Mouse (Mus musculus) forebrain, embryonic 13.5 days (tissue): Measurements from ENCODE around the gene Cplx1. TPM values are rescaled to one million over a fixed set of nuclear protein-coding genes. Genes with fewer than 3 reads are reported as not detected.

Source experiments
- ATAC-seq: fragments of 200-750 bp; cut with Nextera tagmentation; 2 replicates; pipeline ENCODE4 v1.8.0; 2017
- H3K27ac ChIP-seq: fragments of 300-500 bp; sonication (generic); 2 replicates; pipeline ENCODE4 v1.5.1; 2015; ENCODE audit warnings: inconsistent platforms, mild to moderate bottlenecking, moderate library complexity
- H3K27me3 ChIP-seq: fragments of 300-500 bp; sonication (generic); 2 replicates; pipeline ENCODE4 v1.6.1; 2015; ENCODE audit warnings: mild to moderate bottlenecking, inconsistent platforms
- H3K36me3 ChIP-seq: fragments of 300-500 bp; sonication (generic); 2 replicates; pipeline ENCODE4 v1.6.1; 2015; ENCODE audit warnings: mild to moderate bottlenecking, inconsistent platforms; ENCODE audit not compliant: poor library complexity, severe bottlenecking
- H3K4me1 ChIP-seq: fragments of 300-500 bp; sonication (generic); 2 replicates; pipeline ENCODE4 v1.6.1; 2015; ENCODE audit warnings: inconsistent platforms
- H3K4me2 ChIP-seq: fragments of 300-500 bp; sonication (generic); 2 replicates; pipeline ENCODE4 v1.6.1; 2015; ENCODE audit warnings: inconsistent platforms, mild to moderate bottlenecking, moderate library complexity
- H3K4me3 ChIP-seq: fragments of 300-500 bp; sonication (generic); 2 replicates; pipeline ENCODE4 v1.5.1; 2015; ENCODE audit warnings: mild to moderate bottlenecking, inconsistent platforms
- H3K9ac ChIP-seq: fragments of 300-500 bp; sonication (generic); 2 replicates; pipeline ENCODE4 v1.6.1; 2015; ENCODE audit warnings: mild to moderate bottlenecking, inconsistent platforms
- H3K9me3 ChIP-seq: fragments of 300-500 bp; sonication (generic); replicated peaks from 2 replicates; pipeline ENCODE4 v1.6.1; 2016; ENCODE audit warnings: inconsistent platforms
- WGBS: fragments of 180-500 bp; shearing (Covaris S2); methylation state at CpG from one replicate; pipeline ENCODE4 v1.1.7; 2015; 5-methylcytosine and 5-hydroxymethylcytosine counted together
- polyA plus RNA-seq: library from polyadenylated mRNA; unstranded; fragments of >200 nt; fragmentation: Nextera tagmentation; extraction: Ambion mirVana; gene quantifications from 2 replicates; pipeline ENCODE4 v1.2.1, GENCODE M21; 2015

The Cplx1 gene
- polyA plus RNA-seq, result 31.4 and 33.8 TPM in 2 replicates

DNA sequence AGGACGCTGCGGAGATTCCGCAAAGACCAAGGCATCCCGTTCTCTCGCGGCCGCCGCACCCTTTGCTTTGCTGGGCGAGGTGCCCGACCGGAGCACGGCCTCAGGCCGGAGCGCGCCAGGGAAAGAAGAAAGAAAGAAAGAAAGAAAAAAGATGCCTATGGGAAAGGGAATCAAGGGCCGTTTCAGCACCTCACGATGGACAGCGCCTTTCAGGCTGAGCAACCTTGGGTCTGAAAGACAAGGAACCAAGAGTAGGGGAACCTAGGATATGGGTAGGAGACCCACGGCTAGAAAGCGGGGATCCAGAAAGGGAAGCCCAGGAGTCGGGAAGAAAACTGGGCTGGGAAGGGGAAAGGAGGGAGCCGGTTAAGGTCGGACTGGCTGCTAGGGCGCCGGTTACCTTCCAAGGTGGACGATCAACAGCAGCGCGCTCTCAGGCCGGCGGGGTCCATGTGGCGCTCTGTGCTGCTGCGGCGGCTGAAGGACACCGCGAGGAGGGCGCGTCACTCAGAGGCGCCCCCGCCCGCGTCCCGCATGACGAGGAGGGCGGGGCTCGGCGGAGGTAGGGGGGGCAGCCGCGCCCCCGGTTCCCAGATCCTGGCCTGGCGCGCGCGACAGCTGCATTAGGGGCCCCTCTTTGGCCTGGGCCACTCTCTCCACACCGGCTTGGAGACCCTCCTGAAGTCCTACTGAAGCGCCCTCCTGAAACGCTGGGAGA, at the start of gene Cplx1:
Cplx1 (minus strand) TSS at position 536 of the 718 bp plus-strand sequence.
- Histone ChIP-seq H3K4me1 (peaks cover 15% of the 10 kb centered on the region), H3K9ac (peak within 1 kb of the TSS; percentile 68), H3K4me2 (peak within 1 kb of the TSS; percentile 84), H3K27me3 (peaks cover 45% of the 10 kb centered on the region), H3K9me3 (no peaks in the 10 kb centered on the region), H3K36me3 (no peaks in the 10 kb centered on the region), H3K27ac (no peak within 1 kb of the TSS), H3K4me3 (peak within 1 kb of the TSS; percentile 53)
- ATAC-seq, result peak; percentile 90
- under 1% methylated on average over 56 of the region's 56 CpGs for WGBS

DNA sequence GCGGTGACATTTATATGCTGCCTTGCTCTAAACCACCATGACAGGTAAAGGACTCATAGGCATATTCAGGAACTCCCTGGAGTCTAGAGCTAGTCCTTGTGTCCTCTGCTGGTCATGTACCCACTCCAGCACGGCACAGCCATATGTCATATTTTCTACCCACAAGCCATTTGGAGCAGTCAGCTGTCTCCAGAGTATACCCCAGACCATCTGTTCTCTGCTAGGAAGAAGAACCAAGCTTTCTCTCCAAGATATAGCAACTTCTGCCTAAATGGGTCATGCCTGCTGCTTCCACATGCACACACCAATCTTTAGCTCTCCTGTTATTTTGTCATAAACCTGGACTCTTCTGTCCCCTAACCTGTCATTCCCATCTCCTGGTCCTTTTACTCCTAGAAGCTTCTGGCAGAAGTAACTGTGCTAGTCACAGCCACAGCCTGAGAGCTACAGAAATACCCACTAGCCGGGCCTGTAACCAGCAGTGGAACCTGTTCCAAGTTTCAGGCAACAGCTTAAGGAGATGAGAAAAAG, 31.6 kb upstream of the Cplx1 start:
- H3K36me3 ChIP-seq, result peaks cover 88% of the 10 kb centered on the region
- no peak overlapping the region for H3K9ac ChIP-seq
- H3K27me3 ChIP-seq, result no peaks in the 10 kb centered on the region
- no peak overlapping the region for H3K4me2 ChIP-seq
- no peak overlapping the region for H3K4me3 ChIP-seq
- no peak for ATAC-seq
- no peaks in the 10 kb centered on the region for H3K9me3 ChIP-seq
- WGBS, result 90% methylated on average over 3 of the region's 3 CpGs
- no peak overlapping the region for H3K27ac ChIP-seq
- H3K4me1 ChIP-seq, result no peaks in the 10 kb centered on the region

GRCm38 (mm10) chr5:108573054-108573453, 23.2 kb upstream of the Cplx1 start:
- no peak for ATAC-seq

GRCm38 (mm10) chr5:108570991-108571390, 21.2 kb upstream of the Cplx1 start:
- H3K4me3 ChIP-seq, result no peak overlapping the region
- no peaks in the 10 kb centered on the region for H3K9me3 ChIP-seq
- no peak overlapping the region for H3K9ac ChIP-seq
- ATAC-seq, result no peak
- H3K36me3 ChIP-seq, result peaks cover 88% of the 10 kb centered on the region
- H3K27ac ChIP-seq, result no peak overlapping the region
- WGBS, result 88% methylated on average over 1 of the region's 1 CpGs
- no peak overlapping the region for H3K4me2 ChIP-seq
- no peaks in the 10 kb centered on the region for H3K4me1 ChIP-seq
- H3K27me3 ChIP-seq, result no peaks in the 10 kb centered on the region

More at GRCm38 (mm10) chr5:108573054-108573453, 23.2 kb upstream of the Cplx1 start:
- Histone ChIP-seq H3K4me3 (no peak overlapping the region), H3K4me1 (no peaks in the 10 kb centered on the region), H3K4me2 (no peak overlapping the region), H3K27ac (no peak overlapping the region), H3K36me3 (peaks cover 93% of the 10 kb centered on the region), H3K9me3 (no peaks in the 10 kb centered on the region), H3K27me3 (no peaks in the 10 kb centered on the region), H3K9ac (no peak overlapping the region)
- WGBS, result 94% methylated on average over 6 of the region's 6 CpGs

DNA sequence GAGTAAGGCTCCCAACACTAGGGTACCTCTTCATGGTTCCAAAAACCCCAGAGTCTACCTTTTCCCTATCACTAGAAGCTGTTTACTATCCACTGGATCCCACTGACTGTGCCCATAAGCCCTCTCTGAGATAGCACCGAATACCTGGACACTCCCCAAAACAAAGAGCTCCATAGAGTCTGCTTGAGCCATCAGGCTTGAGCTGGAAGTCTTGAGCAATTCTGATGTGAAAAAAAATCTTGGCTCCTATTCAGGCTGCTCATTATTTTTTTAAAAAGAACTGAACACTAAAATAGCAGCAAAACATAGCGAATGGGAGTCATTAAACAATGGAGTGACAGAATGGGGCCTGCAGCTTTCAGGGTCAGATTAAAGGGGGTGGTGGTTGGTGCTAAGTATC, 17.3 kb upstream of the Cplx1 start:
- no peaks in the 10 kb centered on the region for H3K4me1 ChIP-seq
- H3K36me3 ChIP-seq, result peaks cover 54% of the 10 kb centered on the region
- no peak overlapping the region for H3K4me2 ChIP-seq
- no peaks in the 10 kb centered on the region for H3K27me3 ChIP-seq
- no peak overlapping the region for H3K4me3 ChIP-seq
- H3K9ac ChIP-seq, result no peak overlapping the region
- ATAC-seq, result no peak
- H3K27ac ChIP-seq, result no peak overlapping the region
- 90% methylated on average over 2 of the region's 2 CpGs for whole genome bisulfite sequencing
- no peaks in the 10 kb centered on the region for H3K9me3 ChIP-seq

DNA sequence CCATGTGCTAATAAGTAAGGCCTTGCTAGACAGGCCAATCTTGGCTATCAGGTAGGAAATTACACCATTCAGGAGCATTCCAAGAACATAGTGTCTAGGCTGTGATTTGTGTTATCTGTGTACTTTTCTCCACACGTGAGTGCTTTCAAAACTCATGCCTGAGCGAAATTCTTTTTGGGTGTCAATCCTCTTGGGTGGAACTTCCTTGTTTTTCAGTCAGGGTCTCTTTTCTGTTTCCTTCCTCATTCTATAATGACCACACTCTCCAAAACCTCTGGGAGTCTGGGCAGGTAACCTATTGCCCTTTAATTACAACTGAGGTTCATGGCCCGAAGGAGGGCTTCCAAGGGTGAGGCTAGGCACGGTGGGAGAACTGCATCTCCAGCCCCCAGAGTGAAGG, 16.7 kb upstream of the Cplx1 start:
- no peak overlapping the region for H3K27ac ChIP-seq
- no peak overlapping the region for H3K9ac ChIP-seq
- H3K9me3 ChIP-seq, result no peaks in the 10 kb centered on the region
- no peak overlapping the region for H3K4me3 ChIP-seq
- no peaks in the 10 kb centered on the region for H3K4me1 ChIP-seq
- H3K27me3 ChIP-seq, result no peaks in the 10 kb centered on the region
- no peak for ATAC-seq
- H3K4me2 ChIP-seq, result no peak overlapping the region
- 86% methylated on average over 4 of the region's 4 CpGs for WGBS
- H3K36me3 ChIP-seq, result peaks cover 48% of the 10 kb centered on the region

- H3K36me3 ChIP-seq, result peaks cover 37% of the 10 kb centered on the region
- no peaks in the 10 kb centered on the region for H3K4me1 ChIP-seq
- 93% methylated on average over 2 of the region's 2 CpGs for WGBS
- no peak overlapping the region for H3K27ac ChIP-seq
- no peaks in the 10 kb centered on the region for H3K27me3 ChIP-seq
- H3K4me3 ChIP-seq, result no peak overlapping the region
- no peak overlapping the region for H3K9ac ChIP-seq
- no peaks in the 10 kb centered on the region for H3K9me3 ChIP-seq
- H3K4me2 ChIP-seq, result no peak overlapping the region
- ATAC-seq, result no peak
These were observed 15.6 kb upstream of the Cplx1 start for GRCm38 (mm10) chr5:108565381-108565780.

GRCm38 (mm10) chr5:108564346-108564745, 14.5 kb upstream of the Cplx1 start:
- Histone ChIP-seq H3K27ac (no peak overlapping the region), H3K9ac (no peak overlapping the region), H3K9me3 (no peaks in the 10 kb centered on the region), H3K27me3 (no peaks in the 10 kb centered on the region), H3K4me1 (no peaks in the 10 kb centered on the region), H3K36me3 (peaks cover 27% of the 10 kb centered on the region), H3K4me3 (no peak overlapping the region), H3K4me2 (no peak overlapping the region)
- 84% methylated on average over 3 of the region's 3 CpGs for WGBS
- ATAC-seq, result no peak

DNA sequence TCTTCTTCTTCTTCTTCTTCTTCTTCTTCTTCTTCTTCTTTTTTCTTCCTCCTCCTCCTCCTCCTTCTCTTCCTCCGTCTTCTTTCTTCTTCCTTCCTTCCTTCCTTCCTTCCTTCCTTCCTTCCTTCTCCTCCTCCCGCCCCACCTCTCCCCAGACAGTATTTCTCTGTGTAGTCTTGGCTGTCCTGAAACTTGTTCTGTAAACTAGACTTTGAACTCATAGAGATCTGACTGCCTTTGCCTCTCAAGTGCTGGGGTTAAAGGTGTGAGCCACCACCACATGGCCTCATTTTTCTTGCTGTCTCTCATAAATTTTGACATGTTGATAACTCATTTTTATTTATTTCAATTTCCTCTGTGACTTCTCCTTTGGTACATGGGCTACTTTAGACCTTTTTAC, 12.7 kb upstream of the Cplx1 start:
- Histone ChIP-seq H3K4me2 (no peak overlapping the region), H3K9me3 (no peaks in the 10 kb centered on the region), H3K27me3 (no peaks in the 10 kb centered on the region), H3K36me3 (peaks cover 8% of the 10 kb centered on the region), H3K4me1 (no peaks in the 10 kb centered on the region), H3K4me3 (no peak overlapping the region), H3K27ac (no peak overlapping the region), H3K9ac (no peak overlapping the region)
- no peak for ATAC-seq
- WGBS, result 74% methylated on average over 2 of the region's 2 CpGs

DNA sequence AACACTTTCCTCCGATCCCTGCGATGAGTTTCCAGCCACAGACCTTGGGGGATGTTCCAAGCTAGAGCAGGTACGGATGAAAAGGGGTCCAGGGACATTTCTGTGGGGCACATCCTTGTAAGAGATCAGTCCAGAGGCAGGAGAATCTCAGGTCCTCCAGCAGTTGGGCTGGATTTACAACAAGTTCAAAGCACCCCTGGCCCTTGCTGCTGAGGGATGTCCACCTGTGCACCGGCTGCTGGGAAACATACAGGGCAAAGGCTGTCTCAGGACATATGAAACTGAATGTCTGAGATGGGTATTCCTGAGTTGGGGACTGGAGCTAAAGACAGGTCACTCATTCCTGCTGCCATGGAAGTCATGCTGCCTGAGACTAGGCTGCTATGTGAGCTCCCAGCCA, 7.2 kb upstream of the Cplx1 start:
- ATAC-seq, result no peak
- Histone ChIP-seq H3K36me3 (no peaks in the 10 kb centered on the region), H3K9me3 (no peaks in the 10 kb centered on the region), H3K27me3 (peaks cover 12% of the 10 kb centered on the region), H3K4me1 (no peaks in the 10 kb centered on the region), H3K9ac (no peak overlapping the region), H3K4me2 (no peak overlapping the region), H3K4me3 (no peak overlapping the region), H3K27ac (no peak overlapping the region)
- 89% methylated on average over 4 of the region's 4 CpGs for WGBS

GRCm38 (mm10) chr5:108554041-108554440, 4.2 kb upstream of the Cplx1 start:
- H3K4me3 ChIP-seq, result no peak overlapping the region
- no peak for ATAC-seq
- H3K36me3 ChIP-seq, result no peaks in the 10 kb centered on the region
- H3K4me2 ChIP-seq, result no peak overlapping the region
- no peak overlapping the region for H3K9ac ChIP-seq
- WGBS, result 93% methylated on average over 1 of the region's 1 CpGs
- peaks cover 14% of the 10 kb centered on the region for H3K4me1 ChIP-seq
- H3K9me3 ChIP-seq, result no peaks in the 10 kb centered on the region
- no peak overlapping the region for H3K27ac ChIP-seq
- H3K27me3 ChIP-seq, result peaks cover 38% of the 10 kb centered on the region

GRCm38 (mm10) chr5:108550207-108550594, 377 bp upstream of the Cplx1 start:
- H3K27ac ChIP-seq, result no peak overlapping the region
- 1% methylated on average over 16 of the region's 16 CpGs for WGBS

DNA sequence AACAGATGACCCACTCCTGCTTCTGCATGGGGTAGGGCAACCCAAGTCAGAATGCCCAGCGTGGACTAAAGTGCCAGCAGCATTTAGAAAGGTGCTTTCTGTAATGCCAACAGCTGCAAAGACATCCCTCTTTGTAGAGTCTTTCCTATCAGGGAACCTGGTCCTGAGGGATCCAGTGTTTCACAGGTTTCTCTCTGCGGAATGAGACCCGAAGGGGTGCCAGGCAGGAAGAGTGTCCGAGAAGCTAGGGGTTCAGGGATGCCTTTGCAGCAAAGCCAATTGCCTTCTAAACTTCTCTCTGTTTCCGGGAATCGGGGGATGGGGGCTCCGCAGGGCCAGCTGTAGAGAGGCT, 711 bp downstream of the Cplx1 start:
- Histone ChIP-seq H3K36me3 (no peaks in the 10 kb centered on the region), H3K27ac (no peak overlapping the region), H3K9me3 (no peaks in the 10 kb centered on the region), H3K27me3 (peaks cover 45% of the 10 kb centered on the region), H3K4me3 (peak overlapping the region; percentile 53), H3K4me1 (peaks cover 15% of the 10 kb centered on the region), H3K4me2 (peak overlapping the region; percentile 84), H3K9ac (peak overlapping the region; percentile 68)
- WGBS, result 18% methylated on average over 7 of the region's 7 CpGs
- ATAC-seq, result no peak

More at GRCm38 (mm10) chr5:108550207-108550594, 377 bp upstream of the Cplx1 start:
- Histone ChIP-seq H3K9ac (peak overlapping the region; percentile 68), H3K9me3 (no peaks in the 10 kb centered on the region), H3K4me1 (peaks cover 15% of the 10 kb centered on the region), H3K4me2 (peak overlapping the region; percentile 84), H3K27me3 (peaks cover 49% of the 10 kb centered on the region), H3K36me3 (no peaks in the 10 kb centered on the region), H3K4me3 (peak overlapping the region; percentile 53)
- peak; percentile 63 for ATAC-seq
